ENCODE assay signal across 9 mouse cellular contexts in genomic region chr17:73743681-73744311, GRCm38 (mm10). TPM values are rescaled to one million over a fixed set of nuclear protein-coding genes. Genes with fewer than 3 reads are reported as not detected.
DNase-seq lines count a peak whose midpoint lies in the region; ATAC-seq and TF ChIP-seq lines count a peak whose summit lies in the region.
"Had no signal": no experiment of that assay in that cellular context is flagged by ENCODE, and none has a peak within 500 bp of the region (broad histone marks: within the 10 kb centered on the region; RNA-seq: fewer than 3 reads in every experiment).

No protein-coding gene starts in this region.

- H3K27me3 ChIP-seq in hindbrain, postnatal 0 days (ENCODE audit: insufficient read depth, low read length): no peaks in the 10 kb centered on the region
- H3K27me3 ChIP-seq in midbrain, embryonic 10.5 days (ENCODE audit: low read depth, poor library complexity, severe bottlenecking): no peaks in the 10 kb centered on the region

- TF ChIP-seq CTCF in hindbrain, postnatal 0 days (IDR thresholded peaks at IDR 0.05; ENCODE audit: low read depth): peak; percentile 98

- H3K9ac ChIP-seq in hindbrain, postnatal 0 days (replicated peaks; ENCODE audit: low read length): no peak overlapping the region

- ATAC-seq in hindbrain, postnatal 0 days: peak; percentile 94

- WGBS in hindbrain, postnatal 0 days: 3% methylated on average over 6 of the region's 6 CpGs
- 7% methylated on average over 6 of the region's 6 CpGs for WGBS in midbrain, embryonic 10.5 days

- H3K4me2 ChIP-seq in hindbrain, postnatal 0 days (ENCODE audit: low read depth, low read length): no peak overlapping the region

- DNase-seq in NIH3T3 (ENCODE audit: low read depth): peak; percentile 88
- peak; percentile 60 for DNase-seq in cerebellum, adult 8-10 months
- DNase-seq in frontal cortex, postnatal 10 days (ENCODE audit: low spot score in 2 of 2): peak; percentile 45 to 72
- peak; percentile 94 for DNase-seq in hindbrain, postnatal 0 days (ENCODE audit: low spot score)
- DNase-seq in left cerebral cortex, adult 11 months (ENCODE audit: low spot score): peak; percentile 67
- DNase-seq in midbrain, embryonic 10.5 days (ENCODE audit: low spot score): peak; percentile 71
- DNase-seq in right cerebral cortex, postnatal 36 days (ENCODE audit: low spot score in 2 of 2): peak; percentile 59 to 64
- DNase-seq in urinary bladder, postnatal 4 days (ENCODE audit: low spot score in 2 of 2): peak; percentile 34 to 65

- H3K4me1 ChIP-seq in hindbrain, postnatal 0 days (ENCODE audit: insufficient read depth, low read length): no peaks in the 10 kb centered on the region
- no peaks in the 10 kb centered on the region for H3K4me1 ChIP-seq in midbrain, embryonic 10.5 days

- no peak overlapping the region for H3K27ac ChIP-seq in hindbrain, postnatal 0 days
- H3K27ac ChIP-seq in midbrain, embryonic 10.5 days (replicated peaks): no peak overlapping the region

- H3K36me3 ChIP-seq in hindbrain, postnatal 0 days (ENCODE audit: insufficient read depth, low read length): no peaks in the 10 kb centered on the region
- no peaks in the 10 kb centered on the region for H3K36me3 ChIP-seq in midbrain, embryonic 10.5 days

- no peaks in the 10 kb centered on the region for H3K9me3 ChIP-seq in hindbrain, postnatal 0 days (ENCODE audit: low read length)
- H3K9me3 ChIP-seq in midbrain, embryonic 10.5 days (replicated peaks): no peaks in the 10 kb centered on the region
- H3K9me3 ChIP-seq: megakaryocyte, embryonic 14.5 days had no signal

- no peak overlapping the region for H3K4me3 ChIP-seq in hindbrain, postnatal 0 days (ENCODE audit: low read length)
- no peak overlapping the region for H3K4me3 ChIP-seq in midbrain, embryonic 10.5 days
- H3K4me3 ChIP-seq: megakaryocyte, embryonic 14.5 days had no signal

RNA-seq across cellular contexts. Expression of gene Galnt14, which starts 33.5 kb away (rescaled TPM):
- 17.3 and 23.2 TPM in 2 replicates for total RNA-seq in hindbrain, postnatal 0 days (2014; rRNA removed)
- polyA plus RNA-seq in hindbrain, postnatal 0 days (2015; fragmentation: Nextera tagmentation; extraction: Ambion mirVana): 15.5 and 17.1 TPM in 2 replicates
- polyA plus RNA-seq in midbrain, embryonic 10.5 days (2016; fragmentation: Nextera tagmentation; extraction: Ambion mirVana): 1.8 and 3.8 TPM in 2 replicates
